Comparison of ENCODE assay signal across 9 mouse cellular contexts in the genomic region with DNA sequence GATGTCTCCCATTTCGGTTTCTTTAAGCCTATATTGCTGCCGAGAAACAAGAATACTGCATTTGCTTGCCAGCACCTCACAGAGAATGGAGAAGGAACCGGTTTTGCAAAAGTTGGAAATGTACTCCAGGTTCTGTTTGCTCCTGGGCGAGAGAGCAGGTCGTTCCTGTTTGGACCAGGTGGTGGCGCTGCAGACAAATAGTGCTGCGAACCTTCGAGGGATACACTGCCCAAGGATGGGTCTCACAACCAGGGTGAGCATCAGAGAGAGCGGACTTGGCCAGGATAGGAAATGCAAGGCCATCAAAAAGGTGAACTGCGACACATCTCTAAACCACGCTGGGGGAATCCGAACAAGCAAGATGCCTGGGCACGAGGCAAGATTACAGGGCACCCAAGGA. TPM values are rescaled to one million over a fixed set of nuclear protein-coding genes. Genes with fewer than 3 reads are reported as not detected.
DNase-seq lines count a peak whose midpoint lies in the region; ATAC-seq and TF ChIP-seq lines count a peak whose summit lies in the region.
"Had no signal": no experiment of that assay in that cellular context is flagged by ENCODE, and none has a peak within 500 bp of the region (broad histone marks: within the 10 kb centered on the region; RNA-seq: fewer than 3 reads in every experiment).

No protein-coding gene starts in this region.

- no peak for TF ChIP-seq POLR2A in MEL (IDR thresholded peaks at IDR 0.05; ENCODE audit: control insufficient read depth in 1 of 2, insufficient read depth in 1 of 2, low read depth in 1 of 2, low read length in 2 of 2, poor library complexity in 1 of 2)

- DNase-seq in MEL (ENCODE audit: low read depth, low spot score), result peak; percentile 62
- DNase-seq in c-Kit-positive CD71-negative TER-119-negative erythroid progenitor cells, embryonic 14.5 days (ENCODE audit: low read depth), result peak; percentile 52
- peak; percentile 86 for DNase-seq in hindbrain, embryonic 14.5 days (ENCODE audit: low spot score)
- DNase-seq in layer of hippocampus, postnatal 10 days (ENCODE audit: low spot score in 2 of 2), result peak; percentile 87 to 89
- DNase-seq in lung, postnatal 14 days, result peak; percentile 87
- DNase-seq in right cerebral cortex, postnatal 14 days, result peak; percentile 83
- peak; percentile 84 to 88 for DNase-seq in urinary bladder, postnatal 36 days (ENCODE audit: low spot score in 2 of 2)

- peak; percentile 86 for TF ChIP-seq RAD21 in MEL (IDR thresholded peaks at IDR 0.05; ENCODE audit: low read depth, low read length)

- no peak for TF ChIP-seq EP300 in MEL (IDR thresholded peaks at IDR 0.05; ENCODE audit: low read depth in 1 of 2, low read length in 2 of 2)

- no peaks in the 10 kb centered on the region for H3K4me1 ChIP-seq in MEL (ENCODE audit: control insufficient read depth in 1 of 2, insufficient read depth in 2 of 2, low read length in 2 of 2)
- H3K4me1 ChIP-seq in forebrain, embryonic 13.5 days, result no peaks in the 10 kb centered on the region
- H3K4me1 ChIP-seq in hindbrain, embryonic 14.5 days (replicated peaks; ENCODE audit: control insufficient read depth, insufficient read depth, low read length), result no peaks in the 10 kb centered on the region

- H3K27ac ChIP-seq in MEL (ENCODE audit: control insufficient read depth, low read depth, low read length), result no peak overlapping the region
- no peak overlapping the region for H3K27ac ChIP-seq in forebrain, embryonic 13.5 days
- H3K27ac ChIP-seq in hindbrain, embryonic 14.5 days, result no peak overlapping the region

- TF ChIP-seq CTCF in MEL (IDR thresholded peaks at IDR 0.05 in 2 of 3, conservative IDR thresholded peaks at IDR 0.05 in 1 of 3; ENCODE audit: control insufficient read depth in 1 of 3, insufficient read depth in 1 of 3, low read depth in 2 of 3, low read length in 3 of 3, poor library complexity in 1 of 3, severe bottlenecking in 1 of 3), result peak; percentile 85 to 93 (median 87)

- H3K4me2 ChIP-seq in forebrain, embryonic 13.5 days, result no peak overlapping the region
- no peak overlapping the region for H3K4me2 ChIP-seq in hindbrain, embryonic 14.5 days (replicated peaks)

- H3K79me2 ChIP-seq in MEL (ENCODE audit: control insufficient read depth, insufficient read depth, low read length, poor library complexity), result no peaks in the 10 kb centered on the region

- H3K9ac ChIP-seq in MEL (ENCODE audit: control insufficient read depth, low read depth, low read length, poor library complexity, severe bottlenecking), result no peak overlapping the region
- H3K9ac ChIP-seq in forebrain, embryonic 13.5 days, result no peak overlapping the region
- no peak overlapping the region for H3K9ac ChIP-seq in hindbrain, embryonic 14.5 days

- no peaks in the 10 kb centered on the region; a peak in 3 of 4 replicates for H3K27me3 ChIP-seq in MEL (ENCODE audit: control insufficient read depth in 1 of 2, insufficient read depth in 2 of 2, low read length in 2 of 2)
- H3K27me3 ChIP-seq in forebrain, embryonic 13.5 days, result no peaks in the 10 kb centered on the region
- H3K27me3 ChIP-seq in hindbrain, embryonic 14.5 days (ENCODE audit: control insufficient read depth, insufficient read depth, low read length), result no peaks in the 10 kb centered on the region

- WGBS in forebrain, embryonic 13.5 days, result 12% methylated on average over 13 of the region's 13 CpGs
- 15% methylated on average over 13 of the region's 13 CpGs for WGBS in hindbrain, embryonic 14.5 days

- H3K4me3 ChIP-seq in MEL (ENCODE audit: control insufficient read depth in 1 of 2, insufficient read depth in 1 of 2, low read depth in 2 of 2, low read length in 2 of 2), result no peak overlapping the region
- H3K4me3 ChIP-seq in forebrain, embryonic 13.5 days, result no peak overlapping the region
- H3K4me3 ChIP-seq in hindbrain, embryonic 14.5 days (replicated peaks; ENCODE audit: low read length), result no peak overlapping the region
- H3K4me3 ChIP-seq: megakaryocyte, embryonic 14.5 days had no signal

- ATAC-seq in forebrain, embryonic 13.5 days, result peak; percentile 38; the same call in 1 of the 2 replicates
- ATAC-seq in hindbrain, embryonic 14.5 days (ENCODE audit: low FRiP score), result peak; percentile 37; the same call in 1 of the 2 replicates

- no peaks in the 10 kb centered on the region for H3K36me3 ChIP-seq in MEL (ENCODE audit: control insufficient read depth in 1 of 2, insufficient read depth in 2 of 2, low read length in 2 of 2)
- H3K36me3 ChIP-seq in forebrain, embryonic 13.5 days (ENCODE audit: poor library complexity, severe bottlenecking), result no peaks in the 10 kb centered on the region
- H3K36me3 ChIP-seq in hindbrain, embryonic 14.5 days (replicated peaks; ENCODE audit: control insufficient read depth, insufficient read depth), result no peaks in the 10 kb centered on the region

- H3K9me3 ChIP-seq in MEL (replicated peaks; ENCODE audit: insufficient read depth, low read length), result no peaks in the 10 kb centered on the region
- H3K9me3 ChIP-seq in forebrain, embryonic 13.5 days (replicated peaks), result no peaks in the 10 kb centered on the region
- H3K9me3 ChIP-seq in hindbrain, embryonic 14.5 days (ENCODE audit: control insufficient read depth, low read length), result no peaks in the 10 kb centered on the region

TF ChIP-seq in MEL, 35 proteins besides CTCF, POLR2A, EP300 and RAD21:
- TF ChIP-seq USF2 (IDR thresholded peaks at IDR 0.05; ENCODE audit: borderline replicate concordance in 1 of 2, insufficient read depth in 1 of 2, low read depth in 1 of 2, low read length in 2 of 2), result no peak
- TF ChIP-seq ZC3H11A (IDR thresholded peaks at IDR 0.05; ENCODE audit: low read depth, low read length), result peak; percentile 82
- peak; percentile 96 for TF ChIP-seq SMC3 (IDR thresholded peaks at IDR 0.05; ENCODE audit: low read depth, low read length)
- TF ChIP-seq ELF1 (IDR thresholded peaks at IDR 0.05; ENCODE audit: low read depth, low read length), result no peak

RNA-seq across cellular contexts. Expression of gene Ets2, which starts 54.0 kb away (rescaled TPM):
- total RNA-seq in MEL (2012; rRNA removed), result 14.3 and 15.9 TPM in 2 replicates
- polyA plus RNA-seq in MEL (2012; ENCODE audit: insufficient read depth in 1 of 2, insufficient read length in 2 of 2, low read depth in 1 of 2, low replicate concordance in 2 of 2, missing spikeins in 1 of 2), result 10 to 100 TPM in 1 of 2 experiments, not detected in 1; 23.5 TPM
- 9.3 and 10.7 TPM in 2 replicates for polyA plus RNA-seq in forebrain, embryonic 13.5 days (2015; fragmentation: Nextera tagmentation; extraction: Ambion mirVana)
- 20.6 and 23.7 TPM in 2 replicates for polyA plus RNA-seq in hindbrain, embryonic 14.5 days (2014; fragmentation: Nextera tagmentation; extraction: Ambion mirVana)
- total RNA-seq in layer of hippocampus, postnatal 10 days (2021), result 10 to 100 TPM; 40.0 to 40.6 TPM
